Mouse (Mus musculus) cerebellum, adult 2 months (tissue): ENCODE data around the gene 2410004P03Rik.

Source experiments
- CTCF ChIP-seq: fragments of 200-500 bp; IDR thresholded peaks from 2 replicates; pipeline ENCODE4 v1.5.1; 2011; ENCODE audit warnings: low read depth, mild to moderate bottlenecking, control low read depth, low read length, moderate library complexity, borderline replicate concordance; ENCODE audit not compliant: insufficient read depth
- POLR2A ChIP-seq: fragments of 200-500 bp; IDR thresholded peaks from 2 replicates; pipeline ENCODE4 v1.6.1; 2011; ENCODE audit warnings: low read length, control low read depth, borderline replicate concordance; ENCODE audit not compliant: insufficient read depth

DNA sequence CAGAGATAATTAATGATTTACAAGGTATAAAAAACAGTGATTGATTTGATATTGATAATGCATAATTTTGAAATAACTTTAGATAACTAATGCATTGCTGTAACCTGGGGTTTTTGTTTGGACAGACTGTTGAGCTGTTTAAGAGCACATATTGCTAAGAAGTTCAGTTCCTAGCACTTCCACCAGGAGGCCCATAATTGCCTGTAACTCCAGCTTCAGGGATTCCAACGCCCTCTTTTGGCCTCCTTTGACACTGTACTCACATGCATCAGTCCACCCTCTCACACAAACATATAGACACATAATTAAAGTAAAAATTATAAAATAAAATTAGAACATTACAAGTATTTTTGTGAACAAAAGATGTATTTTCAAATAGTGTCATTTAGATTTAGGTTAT is 52.7 kb downstream of the 2410004P03Rik start:
- TF ChIP-seq POLR2A (no peak), CTCF (peak; percentile 14; the same call in 1 of the 2 replicates)
